In the genomic region with DNA sequence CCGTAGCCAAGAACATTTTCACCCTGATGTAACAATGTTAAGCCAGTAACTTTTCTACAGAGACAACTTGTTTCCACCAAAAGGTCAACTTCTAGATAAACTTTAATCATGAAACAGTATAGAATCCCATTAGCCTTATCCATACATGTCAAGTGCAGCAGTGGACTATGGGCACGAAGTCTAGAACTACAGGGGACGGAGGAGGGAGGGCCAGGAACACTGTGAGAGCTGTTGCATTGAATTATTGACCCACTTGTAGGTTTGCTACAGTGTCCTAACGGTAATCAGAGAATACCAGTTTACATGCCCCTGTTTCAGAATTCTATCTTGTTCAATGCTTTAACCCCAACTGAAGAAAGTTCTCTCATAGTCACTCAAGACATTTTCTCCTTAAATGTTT, we compare ENCODE assay signal across 23 mouse cellular contexts. TPM values are rescaled to one million over a fixed set of nuclear protein-coding genes. Genes with fewer than 3 reads are reported as not detected.
DNase-seq lines count a peak whose midpoint lies in the region; ATAC-seq and TF ChIP-seq lines count a peak whose summit lies in the region.
"Had no signal": no experiment of that assay in that cellular context is flagged by ENCODE, and none has a peak within 500 bp of the region (broad histone marks: within the 10 kb centered on the region; RNA-seq: fewer than 3 reads in every experiment).

No protein-coding gene starts in this region.

- H3K27me3 ChIP-seq in kidney, postnatal 0 days (ENCODE audit: insufficient read depth, low read length) = no peaks in the 10 kb centered on the region
- no peaks in the 10 kb centered on the region for H3K27me3 ChIP-seq in stomach, postnatal 0 days (ENCODE audit: control insufficient read depth, insufficient read depth, low read length)
- no peaks in the 10 kb centered on the region for H3K27me3 ChIP-seq in hindbrain, embryonic 13.5 days
- H3K27me3 ChIP-seq: CH12.LX; embryonic facial prominence, embryonic 13.5 days; forebrain, embryonic 13.5 days; heart, embryonic 12.5 days; Patski had no signal

- intact Hi-C loops in heart, postnatal 25 days (cut with DNase I) = no loop called here

- no peaks in the 10 kb centered on the region for H3K36me3 ChIP-seq in kidney, postnatal 0 days (ENCODE audit: insufficient read depth, low read length)
- H3K36me3 ChIP-seq in stomach, postnatal 0 days (ENCODE audit: control insufficient read depth, insufficient read depth, low read length) = no peaks in the 10 kb centered on the region
- H3K36me3 ChIP-seq in hindbrain, embryonic 13.5 days = no peaks in the 10 kb centered on the region
- H3K36me3 ChIP-seq: embryonic facial prominence, embryonic 13.5 days; heart, embryonic 12.5 days had no signal

- peak overlapping the region; percentile 75 for H3K27ac ChIP-seq in kidney, postnatal 0 days
- peak overlapping the region; percentile 76 for H3K27ac ChIP-seq in embryonic fibroblast, embryonic 13.5 days (ENCODE audit: insufficient read depth, low read length)
- 0 out of 2 replicates have a peak overlapping the region, but pooled peaks have one; percentile 18 for H3K27ac ChIP-seq in stomach, postnatal 0 days (replicated peaks)
- no peak overlapping the region for H3K27ac ChIP-seq in hindbrain, embryonic 13.5 days
- H3K27ac ChIP-seq: embryonic facial prominence, embryonic 13.5 days; forebrain, embryonic 13.5 days; hindbrain, postnatal 0 days had no signal

- no peaks in the 10 kb centered on the region for H3K9me3 ChIP-seq in kidney, postnatal 0 days (replicated peaks; ENCODE audit: low read length)
- no peaks in the 10 kb centered on the region for H3K9me3 ChIP-seq in stomach, postnatal 0 days (ENCODE audit: control insufficient read depth, low read length)
- no peaks in the 10 kb centered on the region for H3K9me3 ChIP-seq in hindbrain, embryonic 13.5 days
- H3K9me3 ChIP-seq: embryonic facial prominence, embryonic 13.5 days; forebrain, embryonic 13.5 days; heart, embryonic 12.5 days had no signal

- no peak for ATAC-seq in kidney, postnatal 0 days (replicated peaks; ENCODE audit: low FRiP score, low read depth)
- ATAC-seq in stomach, postnatal 0 days (ENCODE audit: low FRiP score, low TSS enrichment) = peak; percentile 68
- ATAC-seq in hindbrain, embryonic 13.5 days (ENCODE audit: low FRiP score) = no peak
- ATAC-seq: activated CD4-positive, CD25-positive, alpha-beta regulatory T cell, adult 4 months; forebrain, embryonic 13.5 days; forebrain, postnatal 0 days; hindbrain, postnatal 0 days had no signal

- TF ChIP-seq CTCF in kidney, postnatal 0 days (IDR thresholded peaks at IDR 0.05; ENCODE audit: low read depth) = no peak
- no peak for TF ChIP-seq CTCF in embryonic fibroblast, embryonic 13.5 days (IDR thresholded peaks at IDR 0.05; ENCODE audit: borderline replicate concordance, insufficient read depth, low read length)
- TF ChIP-seq CTCF in stomach, postnatal 0 days (IDR thresholded peaks at IDR 0.05; ENCODE audit: low read depth) = no peak

- H3K9ac ChIP-seq in kidney, postnatal 0 days (ENCODE audit: low read depth, low read length) = no peak overlapping the region
- no peak overlapping the region for H3K9ac ChIP-seq in stomach, postnatal 0 days (ENCODE audit: low read length)
- H3K9ac ChIP-seq in hindbrain, embryonic 13.5 days = no peak overlapping the region
- H3K9ac ChIP-seq: embryonic facial prominence, embryonic 13.5 days; forebrain, embryonic 13.5 days; forebrain, postnatal 0 days; heart, embryonic 12.5 days had no signal

- no peak for TF ChIP-seq POLR2A in embryonic fibroblast, embryonic 13.5 days (IDR thresholded peaks at IDR 0.05; ENCODE audit: low read depth, low read length)

- peak; percentile 59 for DNase-seq in heart, adult 11 months
- DNase-seq in heart, postnatal 25 days (ENCODE audit: low spot score) = no peak
- no peak for DNase-seq in kidney, postnatal 0 days (ENCODE audit: low spot score)
- no peak for DNase-seq in kidney, adult 9 months
- no peak for DNase-seq in stomach, postnatal 0 days (ENCODE audit: low spot score)
- no peak for DNase-seq in right cerebral cortex, postnatal 25 days
- DNase-seq: adrenal gland, postnatal 14 days; cerebellum, adult 11-12 months; cerebellum, adult 9-11 months; cerebellum, postnatal 36 days; forebrain, postnatal 0 days; gastrocnemius, postnatal 14 days; heart, postnatal 36 days had no signal

- H3K4me3 ChIP-seq in kidney, postnatal 0 days (replicated peaks; ENCODE audit: low read depth, low read length) = no peak overlapping the region
- H3K4me3 ChIP-seq in embryonic fibroblast, embryonic 13.5 days (ENCODE audit: insufficient read depth, low read length) = no peak overlapping the region
- H3K4me3 ChIP-seq in stomach, postnatal 0 days (ENCODE audit: low read depth, low read length) = no peak overlapping the region
- H3K4me3 ChIP-seq in hindbrain, embryonic 13.5 days = no peak overlapping the region
- H3K4me3 ChIP-seq: embryonic facial prominence, embryonic 13.5 days; forebrain, embryonic 13.5 days; heart, embryonic 12.5 days had no signal

- TF ChIP-seq EP300 in stomach, postnatal 0 days (optimal IDR thresholded peaks at IDR 0.05) = no peak

- H3K4me1 ChIP-seq in kidney, postnatal 0 days (replicated peaks; ENCODE audit: insufficient read depth, low read length) = peaks cover 9% of the 10 kb centered on the region
- H3K4me1 ChIP-seq in embryonic fibroblast, embryonic 13.5 days (ENCODE audit: control insufficient read depth, insufficient read depth, low read length) = peaks cover 15% of the 10 kb centered on the region
- H3K4me1 ChIP-seq in stomach, postnatal 0 days (replicated peaks; ENCODE audit: control insufficient read depth, insufficient read depth) = no peaks in the 10 kb centered on the region
- H3K4me1 ChIP-seq in hindbrain, embryonic 13.5 days (replicated peaks) = no peaks in the 10 kb centered on the region

- WGBS in kidney, postnatal 0 days = 20% methylated on average over 4 of the region's 4 CpGs
- WGBS in stomach, postnatal 0 days = 35% methylated on average over 4 of the region's 4 CpGs
- 78% methylated on average over 4 of the region's 4 CpGs for WGBS in hindbrain, embryonic 13.5 days

- no peak overlapping the region; the same call in 1 of the 2 replicates for H3K4me2 ChIP-seq in kidney, postnatal 0 days (ENCODE audit: low read length)
- no peak overlapping the region for H3K4me2 ChIP-seq in stomach, postnatal 0 days (replicated peaks; ENCODE audit: low read depth)
- H3K4me2 ChIP-seq in hindbrain, embryonic 13.5 days = no peak overlapping the region
- H3K4me2 ChIP-seq: embryonic facial prominence, embryonic 13.5 days; forebrain, embryonic 13.5 days; heart, embryonic 12.5 days had no signal

RNA-seq across cellular contexts. Expression of a gene that starts 48.0 kb away (rescaled TPM):
- total RNA-seq in heart, postnatal 25 days (2021) = not detected
- polyA plus RNA-seq in kidney, postnatal 0 days (2015; fragmentation: Nextera tagmentation; extraction: Ambion mirVana) = 11.8 and 13.8 TPM in 2 replicates
- 0.87 and 3.1 TPM in 2 replicates for polyA plus RNA-seq in embryonic fibroblast, embryonic 13.5 days (2011; ENCODE audit: insufficient read length, low read depth, missing spikeins)
- polyA plus RNA-seq in stomach, postnatal 0 days (2015; fragmentation: Nextera tagmentation; extraction: Ambion mirVana) = 0.69 and 0.75 TPM in 2 replicates
- polyA plus RNA-seq in hindbrain, embryonic 13.5 days (2015; fragmentation: Nextera tagmentation; extraction: Ambion mirVana) = 2.3 and 2.6 TPM in 2 replicates
- total RNA-seq: CH12.LX; heart, adult 8-10 months; heart, postnatal 36 days had no signal
